Mouse (Mus musculus) hindbrain, embryonic 13.5 days (tissue): ENCODE measurements around the gene Plppr2. TPM values are rescaled to one million over a fixed set of nuclear protein-coding genes. Genes with fewer than 3 reads are reported as not detected.
A peak's percentile ranks its signal among the peaks of the same experiment; 100 is the strongest.

Experiments
- ATAC-seq: fragments of 200-750 bp; cut with Nextera tagmentation; 2 replicates; pipeline ENCODE4 v1.8.0; 2017; ENCODE audit warnings: moderate TSS enrichment; ENCODE audit not compliant: low FRiP score
- H3K27ac ChIP-seq: fragments of 300-500 bp; sonication (generic); 2 replicates; pipeline ENCODE4 v1.5.1; 2015; ENCODE audit warnings: inconsistent platforms, mild to moderate bottlenecking, moderate library complexity
- H3K27me3 ChIP-seq: fragments of 300-500 bp; sonication (generic); 2 replicates; pipeline ENCODE4 v1.6.1; 2015; ENCODE audit warnings: mild to moderate bottlenecking, inconsistent platforms
- H3K36me3 ChIP-seq: fragments of 300-500 bp; sonication (generic); 2 replicates; pipeline ENCODE4 v1.6.1; 2015; ENCODE audit warnings: mild to moderate bottlenecking, inconsistent platforms
- H3K4me1 ChIP-seq: fragments of 300-500 bp; sonication (generic); replicated peaks from 2 replicates; pipeline ENCODE4 v1.6.1; 2015; ENCODE audit warnings: inconsistent platforms
- H3K4me2 ChIP-seq: fragments of 300-500 bp; sonication (generic); 2 replicates; pipeline ENCODE4 v1.6.1; 2015; ENCODE audit warnings: inconsistent platforms, mild to moderate bottlenecking, moderate library complexity
- H3K4me3 ChIP-seq: fragments of 300-500 bp; sonication (generic); 2 replicates; pipeline ENCODE4 v1.5.1; 2015; ENCODE audit warnings: mild to moderate bottlenecking, inconsistent platforms
- H3K9ac ChIP-seq: fragments of 300-500 bp; sonication (generic); 2 replicates; pipeline ENCODE4 v1.6.1; 2015; ENCODE audit warnings: mild to moderate bottlenecking, inconsistent platforms
- H3K9me3 ChIP-seq: fragments of 300-500 bp; sonication (generic); 2 replicates; pipeline ENCODE4 v1.6.1; 2016; ENCODE audit warnings: inconsistent platforms
- WGBS: fragments of 180-500 bp; shearing (Covaris S2); methylation state at CpG from one replicate; pipeline ENCODE4 v1.1.7; 2015; 5-methylcytosine and 5-hydroxymethylcytosine counted together
- polyA plus RNA-seq: library from polyadenylated mRNA; unstranded; fragments of >200 nt; fragmentation: Nextera tagmentation; extraction: Ambion mirVana; gene quantifications from 2 replicates; pipeline ENCODE4 v1.2.1, GENCODE M21; 2015

The Plppr2 gene
- polyA plus RNA-seq, 1 experiment from 2014 or later: 67.5 TPM

DNA sequence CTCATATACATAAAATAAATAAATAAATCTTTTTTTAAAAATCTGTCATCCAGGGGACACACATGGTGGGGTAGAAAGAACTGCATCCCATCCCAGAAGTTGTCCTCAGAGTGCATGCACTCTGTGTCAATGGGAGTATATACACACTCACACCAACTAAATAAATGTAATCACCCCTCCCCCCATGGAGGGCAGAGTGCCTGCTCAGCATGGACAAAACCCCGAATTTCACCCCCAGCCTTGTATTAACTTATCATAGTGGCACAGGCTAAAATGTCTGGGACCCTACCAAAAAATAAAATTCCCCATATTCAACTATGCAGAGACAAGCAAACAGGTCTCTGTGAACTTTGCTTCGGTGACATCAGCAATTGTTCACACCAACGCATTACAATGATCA is 17.8 kb downstream of the Plppr2 start:
- Histone ChIP-seq H3K9me3 (no peaks in the 10 kb centered on the region), H3K36me3 (peaks cover 7% of the 10 kb centered on the region; the same call in 1 of the 2 replicates), H3K27ac (no peak overlapping the region), H3K4me1 (peaks cover 21% of the 10 kb centered on the region), H3K9ac (no peak overlapping the region), H3K27me3 (peaks cover 17% of the 10 kb centered on the region), H3K4me3 (peak overlapping the region; percentile 61; the same call in 1 of the 2 replicates), H3K4me2 (peak overlapping the region; percentile 59; the same call in 1 of the 2 replicates)
- no peak for ATAC-seq
- WGBS: 72% methylated on average over 3 of the region's 3 CpGs

DNA sequence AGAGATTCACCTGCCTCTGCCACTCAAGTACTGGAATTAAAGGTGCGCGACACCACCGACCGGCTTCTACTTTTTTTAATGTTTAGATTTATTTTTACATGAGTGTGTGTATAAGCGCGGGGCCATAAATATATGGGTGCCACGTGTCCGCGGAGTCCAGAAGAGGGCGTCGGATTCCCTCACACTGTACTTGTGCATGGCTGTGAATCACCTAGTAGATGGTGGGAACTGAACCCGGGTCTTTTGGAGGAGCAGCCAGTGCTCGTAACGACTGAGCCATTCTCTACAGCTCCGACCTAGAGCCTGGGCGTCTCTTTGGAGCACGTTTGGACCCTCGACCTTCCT is 18.4 kb downstream of the Plppr2 start:
- 3% methylated on average over 18 of the region's 18 CpGs for WGBS
- Histone ChIP-seq H3K4me1 (peaks cover 21% of the 10 kb centered on the region), H3K9ac (peak overlapping the region; percentile 66), H3K27me3 (peaks cover 21% of the 10 kb centered on the region), H3K27ac (peak overlapping the region; percentile 97), H3K9me3 (no peaks in the 10 kb centered on the region), H3K36me3 (peaks cover 7% of the 10 kb centered on the region; the same call in 1 of the 2 replicates), H3K4me2 (peak overlapping the region; percentile 59), H3K4me3 (peak overlapping the region; percentile 61)
- ATAC-seq: peak; percentile 74

DNA sequence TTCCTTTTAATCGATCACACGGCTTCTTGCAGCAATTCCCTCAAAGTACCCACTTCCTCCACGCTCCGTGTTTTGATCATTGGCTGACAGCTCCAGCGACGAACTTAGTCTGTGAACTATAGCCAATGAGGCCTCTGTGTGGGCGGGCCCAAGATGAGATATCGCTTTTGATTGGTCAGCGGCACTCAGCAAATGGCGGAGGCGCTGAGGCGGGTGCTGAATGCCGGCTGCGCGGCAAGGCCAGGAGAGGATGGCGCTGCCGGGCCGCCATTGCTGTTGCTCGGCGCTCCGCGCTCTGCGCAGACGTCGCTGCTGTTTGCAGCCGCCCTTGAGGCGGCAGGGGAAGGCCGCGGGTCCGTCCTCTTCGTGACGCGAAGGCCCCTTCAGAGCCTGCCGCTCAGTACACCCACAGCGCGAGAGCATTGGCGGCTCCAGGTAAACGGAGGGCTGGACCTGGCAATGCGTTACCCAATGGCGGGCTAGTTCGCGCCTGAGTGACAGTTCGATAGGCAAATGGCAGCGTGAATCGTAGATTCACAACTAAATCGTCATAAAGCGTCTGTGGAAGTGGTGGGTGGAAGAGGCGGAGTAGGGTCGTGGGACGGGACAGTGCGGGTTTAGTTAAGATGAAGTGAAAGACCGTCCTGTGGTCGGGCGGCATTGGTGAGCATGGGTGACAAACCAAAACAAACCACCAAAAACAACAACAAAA is 18.9 kb downstream of the Plppr2 start, which contains the start of gene Swsap1:
Swsap1 (plus strand) TSS at position 186 of the 712 bp plus-strand sequence.
- peak within 1 kb of the TSS; percentile 97 for H3K27ac ChIP-seq
- ATAC-seq: peak; percentile 99
- peak within 1 kb of the TSS; percentile 82 for H3K9ac ChIP-seq
- H3K27me3 ChIP-seq: peaks cover 26% of the 10 kb centered on the region
- peaks cover 26% of the 10 kb centered on the region for H3K4me1 ChIP-seq
- H3K4me3 ChIP-seq: peak within 1 kb of the TSS; percentile 61
- H3K36me3 ChIP-seq: peaks cover 7% of the 10 kb centered on the region; the same call in 1 of the 2 replicates
- WGBS: under 1% methylated on average over 54 of the region's 54 CpGs
- H3K9me3 ChIP-seq: no peaks in the 10 kb centered on the region
- H3K4me2 ChIP-seq: peak within 1 kb of the TSS; percentile 59

DNA sequence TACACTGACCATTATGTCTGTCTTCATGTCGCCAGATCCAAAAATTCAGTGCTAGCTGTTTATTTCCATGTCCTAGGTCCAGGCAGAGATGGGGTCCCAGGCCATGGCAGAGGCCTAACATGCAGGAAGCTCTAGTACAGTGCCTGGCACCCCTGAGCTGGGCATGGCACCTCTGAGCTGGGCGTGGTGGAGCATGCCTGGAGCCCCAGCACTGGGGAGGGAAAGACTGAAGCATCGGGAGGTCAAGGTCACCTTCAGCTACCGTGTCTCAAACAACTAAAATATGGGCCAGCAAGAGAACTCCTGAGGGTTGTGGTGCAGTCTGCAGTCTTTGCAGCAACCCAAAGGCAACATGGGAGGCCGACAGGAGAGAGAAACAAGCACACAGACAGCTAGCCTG is 21.5 kb downstream of the Plppr2 start:
- Histone ChIP-seq H3K9ac (no peak overlapping the region), H3K4me3 (no peak overlapping the region)
- WGBS: 91% methylated on average over 5 of the region's 5 CpGs

DNA sequence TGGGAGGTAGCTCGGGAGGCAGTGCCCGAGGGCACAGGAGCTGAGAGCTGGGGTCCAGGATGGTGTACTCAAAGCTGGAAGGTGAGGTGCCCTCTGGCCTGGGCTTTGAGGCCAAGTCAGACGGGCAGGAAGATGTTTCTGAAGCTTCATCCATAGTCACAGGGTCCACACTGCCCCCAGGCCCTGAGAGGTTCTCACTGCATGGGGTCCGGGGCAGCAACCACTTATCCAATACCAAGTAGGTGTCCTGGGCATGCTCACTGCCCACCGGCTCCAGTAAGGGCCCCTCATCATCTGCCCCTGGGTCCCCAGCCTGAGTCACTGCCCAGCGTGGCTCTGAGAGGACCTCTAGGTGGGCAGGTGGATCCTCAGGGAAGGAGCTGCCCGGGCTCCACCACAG is 22.4 kb downstream of the Plppr2 start:
- H3K36me3 ChIP-seq: peaks cover 7% of the 10 kb centered on the region; the same call in 1 of the 2 replicates
- no peak overlapping the region for H3K4me2 ChIP-seq
- peaks cover 61% of the 10 kb centered on the region for H3K27me3 ChIP-seq
- H3K4me1 ChIP-seq: peaks cover 40% of the 10 kb centered on the region
- 88% methylated on average over 7 of the region's 7 CpGs for WGBS
- H3K27ac ChIP-seq: no peak overlapping the region
- H3K9me3 ChIP-seq: no peaks in the 10 kb centered on the region
- no peak overlapping the region for H3K4me3 ChIP-seq
- no peak overlapping the region for H3K9ac ChIP-seq
- no peak for ATAC-seq

More for the DNA sequence above, 21.5 kb downstream of the Plppr2 start:
- H3K9me3 ChIP-seq: no peaks in the 10 kb centered on the region
- no peak for ATAC-seq
- peaks cover 7% of the 10 kb centered on the region; the same call in 1 of the 2 replicates for H3K36me3 ChIP-seq
- peaks cover 47% of the 10 kb centered on the region for H3K4me1 ChIP-seq
- H3K4me2 ChIP-seq: no peak overlapping the region
- H3K27ac ChIP-seq: no peak overlapping the region
- H3K27me3 ChIP-seq: peaks cover 53% of the 10 kb centered on the region

DNA sequence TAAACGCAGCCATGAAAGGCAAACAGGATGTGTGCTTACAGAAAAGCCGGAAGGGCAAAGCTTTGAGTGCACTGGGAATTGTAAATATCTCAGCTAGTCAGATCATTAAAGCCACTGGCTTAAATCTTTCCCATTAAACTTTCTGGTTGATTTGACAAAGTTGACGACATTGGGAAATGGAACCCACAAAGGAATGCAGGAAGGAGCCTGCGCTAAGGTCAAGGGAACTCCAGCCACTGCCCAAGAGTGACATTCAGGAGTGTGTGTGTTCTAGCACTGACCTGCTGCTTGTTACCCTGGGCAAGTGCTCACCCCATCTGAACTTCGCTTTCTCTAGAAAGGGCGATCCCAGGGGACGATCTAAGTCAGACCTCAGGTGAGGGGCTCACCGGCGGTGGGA is 23.3 kb downstream of the Plppr2 start:
- Histone ChIP-seq H3K9ac (peak overlapping the region; percentile 29), H3K27me3 (peaks cover 62% of the 10 kb centered on the region), H3K4me1 (peaks cover 36% of the 10 kb centered on the region), H3K4me3 (no peak overlapping the region), H3K4me2 (no peak overlapping the region), H3K27ac (no peak overlapping the region), H3K36me3 (peaks cover 7% of the 10 kb centered on the region; the same call in 1 of the 2 replicates), H3K9me3 (no peaks in the 10 kb centered on the region)
- 54% methylated on average over 9 of the region's 9 CpGs for WGBS
- ATAC-seq: no peak

DNA sequence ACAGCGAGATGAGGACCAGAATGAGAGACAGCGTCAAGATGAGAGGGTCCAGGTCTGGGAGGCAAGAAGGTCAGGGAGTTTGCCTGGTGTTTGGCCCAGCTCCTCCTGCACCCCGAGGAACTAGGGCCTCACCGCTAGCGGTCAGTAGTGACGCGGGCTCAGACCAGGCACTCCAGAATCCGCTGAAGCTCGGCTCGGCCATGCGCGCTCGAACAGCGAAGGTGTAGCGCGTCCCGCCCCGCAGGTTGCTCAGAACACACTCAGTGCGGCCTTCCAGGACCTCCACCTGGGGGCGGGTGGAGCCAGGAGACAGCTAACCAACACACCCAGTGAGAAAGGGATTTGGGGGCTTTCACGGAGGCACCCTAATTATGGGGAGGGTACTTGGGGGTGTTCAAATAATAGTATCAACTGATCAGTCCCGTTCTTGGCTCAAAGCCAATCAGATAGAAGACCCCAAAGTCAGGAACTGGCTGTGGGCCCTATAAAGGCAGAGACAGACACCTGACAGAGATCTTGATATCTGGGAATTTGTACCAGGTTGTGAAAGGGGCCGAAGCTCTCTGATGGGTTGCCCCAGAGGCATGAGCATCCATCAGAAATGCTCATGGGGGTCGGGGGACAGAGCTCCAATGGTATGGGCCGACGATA is 23.9 kb downstream of the Plppr2 start:
- no peaks in the 10 kb centered on the region for H3K9me3 ChIP-seq
- H3K9ac ChIP-seq: peak overlapping the region; percentile 29
- H3K4me3 ChIP-seq: 0 out of 2 replicates have a peak overlapping the region, but pooled peaks have one; percentile 3
- peaks cover 36% of the 10 kb centered on the region for H3K4me1 ChIP-seq
- WGBS: 13% methylated on average over 26 of the region's 26 CpGs
- ATAC-seq: no peak
- H3K4me2 ChIP-seq: 0 out of 2 replicates have a peak overlapping the region, but pooled peaks have one; percentile 17
- H3K36me3 ChIP-seq: peaks cover 7% of the 10 kb centered on the region; the same call in 1 of the 2 replicates
- no peak overlapping the region for H3K27ac ChIP-seq
- H3K27me3 ChIP-seq: peaks cover 62% of the 10 kb centered on the region

DNA sequence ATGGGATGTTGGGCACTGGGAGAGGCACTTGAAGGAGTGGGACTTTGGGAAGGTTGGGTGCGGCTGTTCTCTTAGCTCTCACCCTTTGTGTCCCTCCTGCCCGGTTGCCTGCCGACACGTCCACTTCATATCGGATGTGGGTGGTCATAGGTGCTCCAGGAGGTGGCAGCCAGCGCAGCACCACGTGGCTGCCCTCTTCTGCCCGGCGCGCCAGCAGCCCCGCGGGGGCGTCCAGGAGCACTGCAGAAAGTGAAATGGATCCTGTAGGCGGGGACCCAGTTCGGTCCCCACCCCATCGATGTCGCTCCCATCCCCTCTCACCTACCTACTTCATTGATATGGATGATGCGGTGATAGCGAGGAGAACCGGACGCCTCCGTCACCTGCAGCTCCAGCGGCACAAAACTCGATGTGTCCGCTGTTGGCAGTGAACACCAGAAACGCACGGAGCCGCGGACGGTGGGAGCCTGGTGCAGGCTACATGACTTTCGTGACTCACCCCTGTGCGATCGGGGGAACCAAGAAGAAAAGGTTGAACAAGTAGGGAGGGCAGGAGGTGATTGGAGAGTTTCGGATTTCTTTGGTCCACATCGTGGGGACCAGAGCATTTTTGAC is 24.6 kb downstream of the Plppr2 start:
- Histone ChIP-seq H3K27ac (no peak overlapping the region), H3K36me3 (peaks cover 7% of the 10 kb centered on the region; the same call in 1 of the 2 replicates), H3K4me3 (peak overlapping the region; percentile 38), H3K4me1 (peaks cover 33% of the 10 kb centered on the region), H3K27me3 (peaks cover 62% of the 10 kb centered on the region), H3K9me3 (no peaks in the 10 kb centered on the region), H3K9ac (peak overlapping the region; percentile 65; the same call in 1 of the 2 replicates), H3K4me2 (peak overlapping the region; percentile 66)
- ATAC-seq: no peak
- WGBS: 1% methylated on average over 35 of the region's 35 CpGs

DNA sequence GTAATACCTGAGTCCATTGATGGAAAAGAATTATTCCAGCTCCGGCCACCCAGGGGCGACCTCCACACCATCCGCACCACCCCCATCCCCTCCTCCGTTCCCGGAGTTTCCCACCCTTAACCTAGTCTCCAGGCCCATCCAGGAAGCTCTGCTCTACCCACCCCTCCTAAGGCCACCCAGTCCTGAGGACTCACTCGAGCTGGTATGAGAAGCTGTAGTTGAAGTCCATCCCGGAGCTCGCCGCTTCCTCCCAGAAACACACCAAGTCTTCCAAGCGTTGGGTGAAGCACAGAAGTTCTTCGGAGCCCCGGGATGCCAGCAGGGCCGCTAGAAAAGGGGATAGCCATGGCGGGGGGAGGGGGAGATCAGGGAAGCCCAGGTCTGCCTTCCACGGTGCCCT is 25.2 kb downstream of the Plppr2 start:
- WGBS: under 1% methylated on average over 15 of the region's 15 CpGs
- Histone ChIP-seq H3K9ac (peak overlapping the region; percentile 65; the same call in 1 of the 2 replicates), H3K4me2 (peak overlapping the region; percentile 66), H3K27ac (no peak overlapping the region), H3K27me3 (peaks cover 62% of the 10 kb centered on the region), H3K4me1 (peaks cover 30% of the 10 kb centered on the region), H3K4me3 (peak overlapping the region; percentile 38), H3K36me3 (peaks cover 7% of the 10 kb centered on the region; the same call in 1 of the 2 replicates), H3K9me3 (no peaks in the 10 kb centered on the region)
- ATAC-seq: peak; percentile 15; the same call in 1 of the 2 replicates

DNA sequence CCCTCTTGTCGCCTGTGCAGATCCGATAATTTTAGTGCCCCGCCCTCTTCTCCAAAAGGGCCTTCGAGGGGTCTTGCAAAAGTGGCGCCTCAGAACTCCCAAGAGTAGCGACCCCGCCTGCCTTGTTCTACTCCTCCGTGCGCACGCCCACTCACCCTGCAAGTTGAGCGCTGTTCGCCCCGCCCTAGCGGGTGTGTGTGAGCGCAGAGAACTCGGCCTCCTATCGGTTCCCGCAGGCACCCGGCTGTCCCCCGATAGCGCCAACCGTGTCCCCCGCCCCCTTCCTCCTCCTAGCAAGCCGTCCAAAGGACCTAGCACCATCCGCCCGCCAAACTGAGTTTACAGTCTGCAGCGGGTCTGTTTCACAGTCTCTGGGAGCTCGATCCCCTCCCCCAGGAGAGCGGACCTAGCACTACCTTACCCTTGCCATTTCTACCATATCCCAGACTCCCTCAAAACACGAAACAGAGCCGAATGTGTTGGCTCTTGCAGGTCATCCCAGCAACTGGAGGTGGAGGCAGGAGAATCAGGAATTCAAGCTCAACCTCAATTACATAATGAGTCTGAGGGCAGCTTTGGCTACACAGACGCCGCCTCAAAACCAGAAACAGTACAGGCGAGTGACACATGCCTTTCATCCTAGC is 25.7 kb downstream of the Plppr2 start:
- Histone ChIP-seq H3K27ac (no peak overlapping the region), H3K9ac (peak overlapping the region; percentile 65), H3K36me3 (peaks cover 7% of the 10 kb centered on the region; the same call in 1 of the 2 replicates), H3K9me3 (no peaks in the 10 kb centered on the region), H3K4me3 (peak overlapping the region; percentile 38), H3K4me2 (peak overlapping the region; percentile 66), H3K27me3 (peaks cover 62% of the 10 kb centered on the region), H3K4me1 (peaks cover 30% of the 10 kb centered on the region)
- 3% methylated on average over 34 of the region's 34 CpGs for WGBS
- peak; percentile 63 for ATAC-seq

DNA sequence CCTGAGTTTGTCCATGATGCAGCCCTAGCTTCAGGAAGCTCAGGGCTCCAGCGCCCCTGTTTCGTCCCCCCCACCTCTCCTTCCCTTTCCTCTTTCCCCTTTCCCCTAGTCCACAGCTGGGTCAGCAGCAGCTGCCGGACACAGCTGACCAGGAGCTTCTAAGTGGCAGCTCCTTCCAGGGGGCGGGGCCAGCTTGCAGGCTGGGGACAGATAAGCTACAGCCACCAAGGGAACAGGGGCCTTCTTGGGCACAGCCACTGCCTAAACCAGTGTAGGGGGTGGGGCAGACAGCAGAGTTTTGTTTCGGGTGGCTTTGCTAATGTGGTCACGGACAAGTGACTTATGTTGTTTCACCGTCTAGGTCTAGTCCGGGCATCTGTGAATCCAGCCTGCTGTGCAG is 26.6 kb downstream of the Plppr2 start, which contains the start of gene Epor:
Epor (minus strand) TSS at position 90 of the 400 bp plus-strand sequence.
- peak within 1 kb of the TSS; percentile 65 for H3K9ac ChIP-seq
- H3K36me3 ChIP-seq: peaks cover 5% of the 10 kb centered on the region; the same call in 1 of the 2 replicates
- 19% methylated on average over 8 of the region's 8 CpGs for WGBS
- no peak for ATAC-seq
- peaks cover 30% of the 10 kb centered on the region for H3K4me1 ChIP-seq
- H3K27me3 ChIP-seq: peaks cover 64% of the 10 kb centered on the region
- no peak within 1 kb of the TSS for H3K27ac ChIP-seq
- H3K4me2 ChIP-seq: peak within 1 kb of the TSS; percentile 66
- H3K4me3 ChIP-seq: peak within 1 kb of the TSS; percentile 38
- H3K9me3 ChIP-seq: no peaks in the 10 kb centered on the region
